Mouse (Mus musculus): ENCODE results near the gene Fignl2. TPM values are rescaled to one million over a fixed set of nuclear protein-coding genes. Genes with fewer than 3 reads are reported as not detected.

Gene Fignl2
- total and polyA plus RNA-seq, 2 experiments = 1.8 to 6.4 TPM

GRCm38 (mm10) chr15:101082236-101082635 lies 3.9 kb upstream of the Fignl2 start:
- peaks cover 12% of the 10 kb centered on the region; the same call in 1 of the 2 replicates for H3K79me2 ChIP-seq (ENCODE audit: control insufficient read depth, insufficient read depth, low read length)
- H3K4me3 ChIP-seq (ENCODE audit: insufficient read depth, low read depth, low read length) = no peak overlapping the region
- no peaks in the 10 kb centered on the region for H3K27me3 ChIP-seq (ENCODE audit: control insufficient read depth, insufficient read depth, low read length)
- no peaks in the 10 kb centered on the region for H3K36me3 ChIP-seq (ENCODE audit: control insufficient read depth, insufficient read depth, low read length)
- H3K27ac ChIP-seq (replicated peaks; ENCODE audit: insufficient read depth, low read depth, low read length) = no peak overlapping the region
- H3K9ac ChIP-seq (ENCODE audit: low read depth, low read length) = no peak overlapping the region
- WGBS = 86% methylated on average over 4 of the region's 4 CpGs
- no peak for DNase-seq (ENCODE audit: extremely low read depth, low read depth, low spot score)
- peaks cover 12% of the 10 kb centered on the region for H3K4me1 ChIP-seq (ENCODE audit: control insufficient read depth, insufficient read depth, low read length)
- TF ChIP-seq POLR2A (IDR thresholded peaks at IDR 0.05; ENCODE audit: extremely low read depth, insufficient read depth, low read length) = no peak
- no peak for TF ChIP-seq CTCF (IDR thresholded peaks at IDR 0.05; ENCODE audit: low read depth, low read length)

DNA sequence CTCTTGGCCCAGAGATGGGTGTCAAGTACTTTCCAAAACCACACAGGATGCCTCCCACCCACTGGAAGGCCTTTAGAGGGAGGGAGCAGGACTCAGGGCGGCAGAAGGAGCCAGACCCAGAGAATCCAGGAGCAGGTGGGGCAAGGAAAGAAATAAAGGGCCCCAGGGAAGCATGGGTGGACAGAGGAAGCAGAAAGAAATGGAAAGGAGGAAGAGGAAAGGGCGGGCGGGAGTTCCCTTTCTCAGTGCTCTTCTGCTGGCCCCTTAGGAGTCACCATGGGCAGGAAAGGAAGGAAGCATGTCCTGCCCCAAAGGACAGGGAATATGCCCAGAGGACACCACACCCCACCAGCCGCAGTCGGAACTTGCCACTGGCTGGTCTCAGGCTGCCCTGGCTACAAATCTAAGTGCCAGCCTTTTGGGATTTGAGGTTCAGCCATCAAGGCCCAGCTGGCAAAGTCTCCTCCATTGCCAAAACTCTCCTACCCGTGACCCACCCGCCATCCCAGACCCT lies 2.7 kb upstream of the Fignl2 start:
- Histone ChIP-seq H3K27me3 (ENCODE audit: control insufficient read depth, insufficient read depth, low read length) (no peaks in the 10 kb centered on the region), H3K9ac (ENCODE audit: low read depth, low read length) (no peak overlapping the region), H3K36me3 (ENCODE audit: control insufficient read depth, insufficient read depth, low read length) (no peaks in the 10 kb centered on the region), H3K27ac (replicated peaks; ENCODE audit: insufficient read depth, low read depth, low read length) (no peak overlapping the region), H3K4me1 (ENCODE audit: control insufficient read depth, insufficient read depth, low read length) (peaks cover 10% of the 10 kb centered on the region), H3K79me2 (ENCODE audit: control insufficient read depth, insufficient read depth, low read length) (peaks cover 20% of the 10 kb centered on the region; the same call in 1 of the 2 replicates), H3K4me3 (ENCODE audit: insufficient read depth, low read depth, low read length) (no peak overlapping the region)
- no peak for DNase-seq (ENCODE audit: extremely low read depth, low read depth, low spot score)
- TF ChIP-seq POLR2A (IDR thresholded peaks at IDR 0.05; ENCODE audit: extremely low read depth, insufficient read depth, low read length) (no peak), CTCF (IDR thresholded peaks at IDR 0.05; ENCODE audit: low read depth, low read length) (no peak)
- 76% methylated on average over 7 of the region's 7 CpGs for WGBS

GRCm38 (mm10) chr15:101080031-101080520 lies 1.7 kb upstream of the Fignl2 start:
- peaks cover 14% of the 10 kb centered on the region for H3K4me1 ChIP-seq (ENCODE audit: control insufficient read depth, insufficient read depth, low read length)
- TF ChIP-seq POLR2A (IDR thresholded peaks at IDR 0.05; ENCODE audit: extremely low read depth, insufficient read depth, low read length) = no peak
- TF ChIP-seq CTCF (IDR thresholded peaks at IDR 0.05; ENCODE audit: low read depth, low read length) = no peak
- H3K9ac ChIP-seq (ENCODE audit: low read depth, low read length) = no peak overlapping the region
- H3K36me3 ChIP-seq (ENCODE audit: control insufficient read depth, insufficient read depth, low read length) = no peaks in the 10 kb centered on the region
- no peak overlapping the region for H3K27ac ChIP-seq (replicated peaks; ENCODE audit: insufficient read depth, low read depth, low read length)
- 94% methylated on average over 9 of the region's 9 CpGs for WGBS
- no peak overlapping the region for H3K4me3 ChIP-seq (ENCODE audit: insufficient read depth, low read depth, low read length)
- no peaks in the 10 kb centered on the region for H3K27me3 ChIP-seq (ENCODE audit: control insufficient read depth, insufficient read depth, low read length)
- no peak for DNase-seq (ENCODE audit: extremely low read depth, low read depth, low spot score)
- H3K79me2 ChIP-seq (ENCODE audit: control insufficient read depth, insufficient read depth, low read length) = peaks cover 30% of the 10 kb centered on the region; the same call in 1 of the 2 replicates

DNA sequence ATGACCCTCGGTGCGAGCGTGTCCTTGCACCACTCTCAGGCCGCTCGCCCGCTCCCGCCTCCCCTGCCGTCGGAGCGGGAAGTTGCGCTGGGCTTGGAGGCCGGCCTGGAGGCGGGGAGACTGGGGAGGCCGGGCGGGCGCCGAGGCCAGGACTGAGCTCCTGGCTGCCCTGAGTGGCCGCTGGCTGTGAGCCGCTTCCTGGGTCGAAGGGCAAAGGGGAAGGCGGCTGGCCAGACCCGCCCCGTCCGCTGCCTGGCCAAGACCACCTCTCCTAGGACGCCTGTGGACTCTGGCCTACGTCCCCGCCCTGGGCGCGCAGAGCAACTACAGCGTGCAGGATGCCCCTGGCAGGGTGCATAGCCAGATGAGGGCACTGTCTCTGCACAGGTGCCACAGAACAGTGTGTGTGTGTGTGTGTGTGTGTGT lies 377 bp upstream of the Fignl2 start:
- peak overlapping the region; percentile 81 for H3K9ac ChIP-seq (ENCODE audit: low read depth, low read length)
- TF ChIP-seq POLR2A (IDR thresholded peaks at IDR 0.05; ENCODE audit: extremely low read depth, insufficient read depth, low read length) = peak; percentile 55; the same call in 1 of the 2 replicates
- peak; percentile 81 for TF ChIP-seq CTCF (IDR thresholded peaks at IDR 0.05; ENCODE audit: low read depth, low read length)
- no peaks in the 10 kb centered on the region for H3K36me3 ChIP-seq (ENCODE audit: control insufficient read depth, insufficient read depth, low read length)
- H3K4me1 ChIP-seq (ENCODE audit: control insufficient read depth, insufficient read depth, low read length) = peaks cover 16% of the 10 kb centered on the region
- WGBS = under 1% methylated on average over 28 of the region's 30 CpGs
- peak overlapping the region; percentile 79 for H3K27ac ChIP-seq (replicated peaks; ENCODE audit: insufficient read depth, low read depth, low read length)
- DNase-seq (ENCODE audit: extremely low read depth, low read depth, low spot score) = peak; percentile 96
- H3K27me3 ChIP-seq (ENCODE audit: control insufficient read depth, insufficient read depth, low read length) = no peaks in the 10 kb centered on the region
- H3K79me2 ChIP-seq (ENCODE audit: control insufficient read depth, insufficient read depth, low read length) = peaks cover 41% of the 10 kb centered on the region; the same call in 1 of the 2 replicates
- peak overlapping the region; percentile 94 for H3K4me3 ChIP-seq (ENCODE audit: insufficient read depth, low read depth, low read length)

GRCm38 (mm10) chr15:101077001-101077812 lies 1.2 kb downstream of the Fignl2 start:
- peaks cover 16% of the 10 kb centered on the region for H3K4me1 ChIP-seq (ENCODE audit: control insufficient read depth, insufficient read depth, low read length)
- no peaks in the 10 kb centered on the region for H3K36me3 ChIP-seq (ENCODE audit: control insufficient read depth, insufficient read depth, low read length)
- WGBS = 8% methylated on average over 34 of the region's 34 CpGs
- peak overlapping the region; percentile 94 for H3K4me3 ChIP-seq (ENCODE audit: insufficient read depth, low read depth, low read length)
- H3K79me2 ChIP-seq (ENCODE audit: control insufficient read depth, insufficient read depth, low read length) = peaks cover 53% of the 10 kb centered on the region; the same call in 1 of the 2 replicates
- DNase-seq (ENCODE audit: extremely low read depth, low read depth, low spot score) = no peak
- TF ChIP-seq POLR2A (IDR thresholded peaks at IDR 0.05; ENCODE audit: extremely low read depth, insufficient read depth, low read length) (no peak), CTCF (IDR thresholded peaks at IDR 0.05; ENCODE audit: low read depth, low read length) (no peak)
- peak overlapping the region; percentile 99 for H3K9ac ChIP-seq (ENCODE audit: low read depth, low read length)
- H3K27ac ChIP-seq (replicated peaks; ENCODE audit: insufficient read depth, low read depth, low read length) = peak overlapping the region; percentile 98
- no peaks in the 10 kb centered on the region for H3K27me3 ChIP-seq (ENCODE audit: control insufficient read depth, insufficient read depth, low read length)

Data from liver, adult 2 months (tissue).